Mouse (Mus musculus) midbrain, embryonic 15.5 days (tissue): ENCODE data around the gene Slc7a8. TPM values are rescaled to one million over a fixed set of nuclear protein-coding genes. Genes with fewer than 3 reads are reported as not detected.
A peak's percentile ranks its signal among the peaks of the same experiment; 100 is the strongest.

Source experiments
- ATAC-seq: fragments of 200-750 bp; cut with Nextera tagmentation; replicated peaks from 2 replicates; pipeline ENCODE4 v1.8.0; 2017; ENCODE audit warnings: moderate TSS enrichment
- H3K27ac ChIP-seq: fragments of 300-500 bp; sonication (generic); 2 replicates; pipeline ENCODE4 v1.5.1; 2015; ENCODE audit warnings: mild to moderate bottlenecking, inconsistent platforms
- H3K27me3 ChIP-seq: fragments of 300-500 bp; sonication (generic); replicated peaks from 2 replicates; pipeline ENCODE4 v1.6.1; 2015; ENCODE audit warnings: inconsistent platforms
- H3K36me3 ChIP-seq: fragments of 300-500 bp; sonication (generic); replicated peaks from 2 replicates; pipeline ENCODE4 v1.6.1; 2015; ENCODE audit warnings: inconsistent platforms
- H3K4me1 ChIP-seq: fragments of 300-500 bp; sonication (generic); 2 replicates; pipeline ENCODE4 v1.6.1; 2015; ENCODE audit warnings: inconsistent platforms
- H3K4me2 ChIP-seq: fragments of 300-500 bp; sonication (generic); 2 replicates; pipeline ENCODE4 v1.6.1; 2015; ENCODE audit warnings: inconsistent platforms, mild to moderate bottlenecking, moderate library complexity
- H3K4me3 ChIP-seq: fragments of 300-500 bp; sonication (generic); 2 replicates; pipeline ENCODE4 v1.5.1; 2015; ENCODE audit warnings: mild to moderate bottlenecking, inconsistent platforms
- H3K9ac ChIP-seq: fragments of 300-500 bp; sonication (generic); 2 replicates; pipeline ENCODE4 v1.6.1; 2015; ENCODE audit warnings: mild to moderate bottlenecking, inconsistent platforms
- H3K9me3 ChIP-seq: fragments of 300-500 bp; sonication (generic); 2 replicates; pipeline ENCODE4 v1.6.1; 2016; ENCODE audit warnings: inconsistent platforms
- WGBS: fragments of 180-500 bp; shearing (Covaris S2); methylation state at CpG from one replicate; pipeline ENCODE4 v1.1.7; 2015; ENCODE audit warnings: mixed read lengths; 5-methylcytosine and 5-hydroxymethylcytosine counted together
- polyA plus RNA-seq: library from polyadenylated mRNA; unstranded; fragments of >200 nt; fragmentation: Nextera tagmentation; extraction: Ambion mirVana; gene quantifications from 2 replicates; pipeline ENCODE4 v1.2.1, GENCODE M21; 2015

Gene Slc7a8
- polyA plus RNA-seq, 1 experiment from 2014 or later = 9.9 TPM

- no peak overlapping the region for H3K9ac ChIP-seq
- no peaks in the 10 kb centered on the region for H3K9me3 ChIP-seq
- no peak overlapping the region for H3K4me2 ChIP-seq
- H3K36me3 ChIP-seq = no peaks in the 10 kb centered on the region
- H3K4me3 ChIP-seq = no peak overlapping the region
- WGBS = 49% methylated on average over 17 of the region's 17 CpGs
- H3K27ac ChIP-seq = no peak overlapping the region
- H3K4me1 ChIP-seq = no peaks in the 10 kb centered on the region
- ATAC-seq = no peak
- no peaks in the 10 kb centered on the region for H3K27me3 ChIP-seq
Measured at GRCm38 (mm10) chr14:54706589-54707320, 75.0 kb downstream of the Slc7a8 start.

GRCm38 (mm10) chr14:54705844-54706243, 75.9 kb downstream of the Slc7a8 start:
- H3K4me2 ChIP-seq = no peak overlapping the region
- H3K4me3 ChIP-seq = no peak overlapping the region
- WGBS = 59% methylated on average over 5 of the region's 5 CpGs
- H3K27me3 ChIP-seq = no peaks in the 10 kb centered on the region
- no peak overlapping the region for H3K27ac ChIP-seq
- no peaks in the 10 kb centered on the region for H3K36me3 ChIP-seq
- no peak overlapping the region for H3K9ac ChIP-seq
- no peaks in the 10 kb centered on the region for H3K4me1 ChIP-seq
- no peaks in the 10 kb centered on the region for H3K9me3 ChIP-seq
- no peak for ATAC-seq

GRCm38 (mm10) chr14:54703207-54703606, 78.5 kb downstream of the Slc7a8 start:
- Histone ChIP-seq H3K9me3 (no peaks in the 10 kb centered on the region), H3K4me1 (no peaks in the 10 kb centered on the region), H3K27me3 (no peaks in the 10 kb centered on the region), H3K36me3 (no peaks in the 10 kb centered on the region), H3K9ac (no peak overlapping the region), H3K4me3 (no peak overlapping the region), H3K27ac (no peak overlapping the region), H3K4me2 (no peak overlapping the region)
- WGBS = 66% methylated on average over 10 of the region's 10 CpGs
- no peak for ATAC-seq

GRCm38 (mm10) chr14:54701298-54701697, 80.4 kb downstream of the Slc7a8 start:
- 13% methylated on average over 6 of the region's 6 CpGs for WGBS
- Histone ChIP-seq H3K9ac (no peak overlapping the region), H3K4me3 (no peak overlapping the region), H3K4me2 (no peak overlapping the region), H3K27ac (no peak overlapping the region), H3K9me3 (no peaks in the 10 kb centered on the region), H3K36me3 (no peaks in the 10 kb centered on the region), H3K4me1 (no peaks in the 10 kb centered on the region), H3K27me3 (no peaks in the 10 kb centered on the region)
- peak; percentile 72; the same call in 1 of the 2 replicates for ATAC-seq

GRCm38 (mm10) chr14:54699586-54699985, 82.2 kb downstream of the Slc7a8 start:
- Histone ChIP-seq H3K27me3 (no peaks in the 10 kb centered on the region), H3K4me3 (no peak overlapping the region), H3K9ac (no peak overlapping the region), H3K9me3 (no peaks in the 10 kb centered on the region), H3K4me1 (no peaks in the 10 kb centered on the region), H3K27ac (no peak overlapping the region), H3K4me2 (no peak overlapping the region), H3K36me3 (no peaks in the 10 kb centered on the region)
- ATAC-seq = no peak
- WGBS = 64% methylated on average over 3 of the region's 3 CpGs

DNA sequence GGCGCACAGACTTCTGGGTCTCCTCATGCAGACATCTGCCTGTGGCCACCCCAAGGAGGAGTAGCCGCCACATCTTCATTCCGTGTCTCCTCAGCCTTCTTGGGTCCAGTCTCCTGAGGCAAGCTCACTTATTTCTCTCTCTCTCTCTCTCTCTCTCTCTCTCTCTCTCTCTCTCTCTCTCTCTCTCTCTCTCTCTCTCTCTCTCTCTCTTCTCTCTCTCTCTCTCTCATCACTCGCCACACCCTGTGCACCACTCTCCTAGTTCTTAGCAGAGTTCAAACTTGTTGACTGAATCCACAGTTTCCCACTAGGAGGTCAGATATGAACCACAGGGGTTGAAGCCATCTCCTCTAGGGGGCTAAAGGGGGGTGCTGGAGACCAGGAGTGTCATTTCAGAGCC, 83.0 kb downstream of the Slc7a8 start, which contains the start of gene Gm29776:
Gene Gm29776 (minus strand): TSS at position 101 of the 400 bp plus-strand sequence.
- WGBS = 71% methylated on average over 4 of the region's 4 CpGs
- H3K27ac ChIP-seq = no peak within 1 kb of the TSS

DNA sequence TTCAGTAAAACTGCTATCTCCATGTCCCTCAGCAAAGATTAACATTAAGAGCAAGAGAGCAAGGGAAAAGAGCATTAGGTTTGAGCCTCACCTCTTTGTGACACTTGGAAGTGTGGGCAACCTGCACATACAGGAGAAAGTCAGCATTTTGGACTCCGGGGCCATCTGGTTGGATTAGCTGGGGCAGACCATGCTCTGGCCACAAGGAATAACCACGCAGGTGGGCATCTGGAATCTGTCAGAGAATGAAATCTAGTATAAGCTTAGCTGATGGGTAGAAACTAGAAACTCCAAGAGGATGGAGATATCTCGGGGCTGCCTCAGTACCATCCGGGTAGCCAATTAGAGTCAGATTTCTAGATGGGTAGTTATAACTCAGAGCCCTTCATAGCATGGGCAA, 85.0 kb downstream of the Slc7a8 start:
- Histone ChIP-seq H3K27me3 (no peaks in the 10 kb centered on the region), H3K4me3 (no peak overlapping the region), H3K9me3 (no peaks in the 10 kb centered on the region), H3K27ac (no peak overlapping the region), H3K4me2 (no peak overlapping the region), H3K9ac (no peak overlapping the region), H3K36me3 (peaks cover 7% of the 10 kb centered on the region), H3K4me1 (no peaks in the 10 kb centered on the region)
- ATAC-seq = no peak
- 90% methylated on average over 4 of the region's 4 CpGs for WGBS

More for the DNA sequence above, 83.0 kb downstream of the Slc7a8 start, which contains the start of gene Gm29776:
- no peak for ATAC-seq
- no peak within 1 kb of the TSS for H3K4me2 ChIP-seq
- no peaks in the 10 kb centered on the region for H3K9me3 ChIP-seq
- H3K36me3 ChIP-seq = no peaks in the 10 kb centered on the region
- no peak within 1 kb of the TSS for H3K9ac ChIP-seq
- no peaks in the 10 kb centered on the region for H3K27me3 ChIP-seq
- no peaks in the 10 kb centered on the region for H3K4me1 ChIP-seq
- H3K4me3 ChIP-seq = no peak within 1 kb of the TSS

GRCm38 (mm10) chr14:54695042-54695441, 86.7 kb downstream of the Slc7a8 start:
- no peak for ATAC-seq
- WGBS = 83% methylated on average over 6 of the region's 6 CpGs

DNA sequence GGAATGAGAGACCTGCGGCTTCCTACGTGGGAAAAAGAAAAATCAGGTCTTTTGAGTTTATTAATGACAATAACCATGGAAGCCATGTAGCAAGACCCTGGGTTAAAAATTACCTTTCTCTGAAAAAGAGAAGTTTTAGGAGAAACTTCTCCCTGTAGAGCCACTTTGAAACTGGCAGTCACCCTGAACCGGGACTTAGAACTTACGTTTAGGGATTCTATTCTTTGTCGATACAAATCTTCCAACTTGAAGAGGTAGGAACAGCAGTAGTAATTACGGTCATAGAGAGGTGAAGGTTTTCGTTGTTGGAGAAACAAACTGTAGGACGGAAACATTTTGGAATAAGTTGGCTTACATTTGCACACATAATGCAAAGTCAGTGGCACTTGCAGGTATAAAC, 94.5 kb downstream of the Slc7a8 start:
- WGBS = 8% methylated on average over 8 of the region's 8 CpGs

More at GRCm38 (mm10) chr14:54695042-54695441, 86.7 kb downstream of the Slc7a8 start:
- no peak overlapping the region for H3K4me2 ChIP-seq
- H3K27me3 ChIP-seq = no peaks in the 10 kb centered on the region
- no peak overlapping the region for H3K9ac ChIP-seq
- H3K36me3 ChIP-seq = peaks cover 10% of the 10 kb centered on the region
- H3K4me3 ChIP-seq = no peak overlapping the region
- no peak overlapping the region for H3K27ac ChIP-seq
- H3K9me3 ChIP-seq = no peaks in the 10 kb centered on the region
- H3K4me1 ChIP-seq = no peaks in the 10 kb centered on the region

GRCm38 (mm10) chr14:54686522-54687143, 95.1 kb downstream of the Slc7a8 start, which contains the start of gene Acin1:
Gene Acin1 (minus strand): TSS chr14:54686931.
- no peaks in the 10 kb centered on the region for H3K9me3 ChIP-seq
- H3K4me1 ChIP-seq = peaks cover 41% of the 10 kb centered on the region
- ATAC-seq = peak; percentile 98

More for the DNA sequence above, 94.5 kb downstream of the Slc7a8 start:
- no peaks in the 10 kb centered on the region for H3K9me3 ChIP-seq
- peak overlapping the region; percentile 60 for H3K4me3 ChIP-seq
- peaks cover 41% of the 10 kb centered on the region for H3K4me1 ChIP-seq
- peak overlapping the region; percentile 60 for H3K9ac ChIP-seq
- peaks cover 14% of the 10 kb centered on the region; the same call in 1 of the 2 replicates for H3K36me3 ChIP-seq
- H3K27me3 ChIP-seq = no peaks in the 10 kb centered on the region
- peak overlapping the region; percentile 80 for H3K27ac ChIP-seq
- no peak for ATAC-seq
- H3K4me2 ChIP-seq = peak overlapping the region; percentile 61

DNA sequence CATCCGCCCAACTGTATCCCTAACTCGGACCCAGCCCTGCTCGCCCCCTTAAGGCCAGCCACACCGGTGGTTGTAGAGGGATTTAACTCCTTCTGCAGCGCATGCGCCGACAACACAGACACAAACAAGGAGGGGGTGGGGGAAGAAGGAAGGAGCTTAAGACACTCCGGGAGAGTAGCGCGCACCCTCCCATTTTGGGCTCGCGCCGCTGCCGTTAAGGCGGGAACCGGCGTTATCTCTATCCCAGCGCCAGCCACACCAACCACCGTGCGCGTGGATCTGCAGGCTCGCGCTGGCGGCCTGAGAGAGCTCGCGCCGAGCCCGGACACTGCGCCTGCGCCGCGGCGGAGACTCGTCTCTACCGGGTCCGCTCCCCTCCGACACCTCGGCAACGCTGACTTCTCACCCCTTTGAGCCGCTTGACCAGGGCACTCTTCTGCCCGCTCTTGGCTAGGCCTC, 95.7 kb downstream of the Slc7a8 start, which contains the start of gene 1700123O20Rik:
Gene 1700123O20Rik (plus strand): TSS at position 154 of the 459 bp plus-strand sequence.
- peak within 1 kb of the TSS; percentile 94 for H3K27ac ChIP-seq
- no peaks in the 10 kb centered on the region for H3K27me3 ChIP-seq
- H3K36me3 ChIP-seq = peaks cover 14% of the 10 kb centered on the region; the same call in 1 of the 2 replicates
- H3K9me3 ChIP-seq = no peaks in the 10 kb centered on the region
- ATAC-seq = peak; percentile 84
- peak within 1 kb of the TSS; percentile 60 for H3K4me3 ChIP-seq
- H3K4me2 ChIP-seq = peak within 1 kb of the TSS; percentile 76
- peaks cover 41% of the 10 kb centered on the region for H3K4me1 ChIP-seq
- H3K9ac ChIP-seq = peak within 1 kb of the TSS; percentile 87
- under 1% methylated on average over 41 of the region's 41 CpGs for WGBS

More at GRCm38 (mm10) chr14:54686522-54687143, 95.1 kb downstream of the Slc7a8 start, which contains the start of gene Acin1:
- Histone ChIP-seq H3K27ac (peak within 1 kb of the TSS; percentile 94), H3K9ac (peak within 1 kb of the TSS; percentile 87), H3K27me3 (no peaks in the 10 kb centered on the region), H3K4me3 (peak within 1 kb of the TSS; percentile 60), H3K36me3 (peaks cover 14% of the 10 kb centered on the region; the same call in 1 of the 2 replicates), H3K4me2 (peak within 1 kb of the TSS; percentile 76)
- WGBS = under 1% methylated on average over 44 of the region's 44 CpGs

- peaks cover 41% of the 10 kb centered on the region for H3K4me1 ChIP-seq
- H3K27ac ChIP-seq = peak overlapping the region; percentile 94
- H3K9me3 ChIP-seq = no peaks in the 10 kb centered on the region
- no peaks in the 10 kb centered on the region for H3K27me3 ChIP-seq
- H3K4me3 ChIP-seq = peak overlapping the region; percentile 60
- peaks cover 14% of the 10 kb centered on the region; the same call in 1 of the 2 replicates for H3K36me3 ChIP-seq
- no peak for ATAC-seq
- peak overlapping the region; percentile 76 for H3K4me2 ChIP-seq
- WGBS = 12% methylated on average over 8 of the region's 8 CpGs
- H3K9ac ChIP-seq = peak overlapping the region; percentile 87
Measured at GRCm38 (mm10) chr14:54685471-54685870, 96.3 kb downstream of the Slc7a8 start.
